Mouse (Mus musculus) forebrain, embryonic 12.5 days (tissue): ENCODE measurements around the gene 9830107B12Rik. TPM values are rescaled to one million over a fixed set of nuclear protein-coding genes. Genes with fewer than 3 reads are reported as not detected.
"Not testable (repeated sequence)": the region's sequence is repeated elsewhere in the genome, so short reads cannot be mapped to it uniquely, and the experiment has no call there.

Experiments
- ATAC-seq: fragments of 200-750 bp; cut with Nextera tagmentation; 2 replicates; pipeline ENCODE4 v1.8.0; 2017; ENCODE audit warnings: moderate TSS enrichment; ENCODE audit not compliant: low FRiP score
- H3K27ac ChIP-seq: fragments of 300-500 bp; sonication (generic); 2 replicates; pipeline ENCODE4 v1.5.1; 2016; ENCODE audit warnings: mild to moderate bottlenecking
- H3K27me3 ChIP-seq: fragments of 300-500 bp; sonication (generic); 2 replicates; pipeline ENCODE4 v1.6.1; 2016; ENCODE audit warnings: mild to moderate bottlenecking
- H3K36me3 ChIP-seq: fragments of 300-500 bp; sonication (generic); replicated peaks from 2 replicates; pipeline ENCODE4 v1.6.1; 2016; ENCODE audit warnings: mild to moderate bottlenecking
- H3K4me1 ChIP-seq: fragments of 300-500 bp; sonication (generic); 2 replicates; pipeline ENCODE4 v1.6.1; 2016
- H3K4me2 ChIP-seq: fragments of 300-500 bp; sonication (generic); 2 replicates; pipeline ENCODE4 v1.6.1; 2016; ENCODE audit warnings: mild to moderate bottlenecking, moderate library complexity
- H3K4me3 ChIP-seq: fragments of 300-500 bp; sonication (generic); replicated peaks from 2 replicates; pipeline ENCODE4 v1.5.1; 2016; ENCODE audit warnings: mild to moderate bottlenecking
- H3K9ac ChIP-seq: fragments of 300-500 bp; sonication (generic); 2 replicates; pipeline ENCODE4 v1.6.1; 2016; ENCODE audit warnings: mild to moderate bottlenecking
- H3K9me3 ChIP-seq: fragments of 300-500 bp; sonication (generic); 2 replicates; pipeline ENCODE4 v1.6.1; 2016
- WGBS: fragments of 180-500 bp; shearing (Covaris S2); methylation state at CpG from one replicate; pipeline ENCODE4 v1.1.7; 2016; 5-methylcytosine and 5-hydroxymethylcytosine counted together
- polyA plus RNA-seq: library from polyadenylated mRNA; unstranded; fragments of >200 nt; fragmentation: Nextera tagmentation; extraction: Ambion mirVana; gene quantifications from 2 replicates; pipeline ENCODE4 v1.2.1, GENCODE M21; 2016

Gene 9830107B12Rik
- not detected in 2 replicates for polyA plus RNA-seq

DNA sequence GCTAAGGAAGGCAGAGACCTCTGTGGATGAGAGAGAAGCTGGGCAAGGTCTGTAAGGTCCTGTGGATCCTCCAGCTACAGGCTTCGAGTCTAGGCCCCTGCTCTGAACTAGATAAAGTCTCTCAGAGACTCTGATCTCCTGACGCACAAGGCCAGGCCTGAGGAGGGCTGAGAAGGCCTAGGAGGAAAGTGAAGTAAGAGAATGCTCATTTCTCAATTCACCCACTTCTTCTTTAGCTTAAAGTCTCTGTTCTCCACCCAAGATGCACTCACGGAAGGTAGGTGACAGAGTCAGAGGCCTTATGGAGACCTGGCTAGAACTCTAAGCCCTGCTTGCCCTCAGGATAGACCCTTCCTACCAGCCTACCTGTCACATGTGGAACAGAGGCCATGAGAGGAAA is at the start of gene 9830107B12Rik:
9830107B12Rik (minus strand) TSS at position 149 of the 400 bp plus-strand sequence.
- H3K4me3 ChIP-seq = no peak within 1 kb of the TSS
- 89% methylated on average over 3 of the region's 3 CpGs for WGBS

DNA sequence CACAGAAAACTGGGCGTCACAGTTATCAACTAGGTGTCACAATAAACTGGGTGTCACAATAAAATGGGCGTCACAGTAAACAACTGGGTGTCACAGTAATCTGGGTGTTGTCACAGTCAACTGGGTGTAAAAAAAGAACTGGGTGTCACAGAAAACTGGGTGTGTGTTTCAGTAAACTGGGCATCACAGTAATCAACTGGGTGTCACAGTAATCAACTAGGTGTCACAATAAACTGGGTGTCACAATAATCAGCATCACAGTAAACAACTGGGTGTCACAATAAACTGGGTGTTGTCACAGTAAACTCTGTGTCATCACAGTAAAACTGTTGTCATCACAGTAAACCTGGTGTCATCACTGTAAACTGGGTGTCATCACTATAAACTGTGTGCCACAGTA is 46.3 kb upstream of the 9830107B12Rik start:
- H3K4me3 ChIP-seq = no peak overlapping the region
- no peaks in the 10 kb centered on the region for H3K4me1 ChIP-seq
- H3K9ac ChIP-seq = no peak overlapping the region
- H3K27me3 ChIP-seq = no peaks in the 10 kb centered on the region
- 75% methylated on average over 2 of the region's 2 CpGs for WGBS
- H3K4me2 ChIP-seq = no peak overlapping the region
- H3K36me3 ChIP-seq = no peaks in the 10 kb centered on the region
- ATAC-seq = no peak
- no peaks in the 10 kb centered on the region for H3K9me3 ChIP-seq
- no peak overlapping the region for H3K27ac ChIP-seq

More for the DNA sequence above, at the start of gene 9830107B12Rik:
- H3K4me2 ChIP-seq = no peak within 1 kb of the TSS
- no peak within 1 kb of the TSS for H3K27ac ChIP-seq
- no peak for ATAC-seq
- no peaks in the 10 kb centered on the region for H3K4me1 ChIP-seq
- no peaks in the 10 kb centered on the region for H3K36me3 ChIP-seq
- no peaks in the 10 kb centered on the region for H3K9me3 ChIP-seq
- no peaks in the 10 kb centered on the region for H3K27me3 ChIP-seq
- H3K9ac ChIP-seq = no peak within 1 kb of the TSS

DNA sequence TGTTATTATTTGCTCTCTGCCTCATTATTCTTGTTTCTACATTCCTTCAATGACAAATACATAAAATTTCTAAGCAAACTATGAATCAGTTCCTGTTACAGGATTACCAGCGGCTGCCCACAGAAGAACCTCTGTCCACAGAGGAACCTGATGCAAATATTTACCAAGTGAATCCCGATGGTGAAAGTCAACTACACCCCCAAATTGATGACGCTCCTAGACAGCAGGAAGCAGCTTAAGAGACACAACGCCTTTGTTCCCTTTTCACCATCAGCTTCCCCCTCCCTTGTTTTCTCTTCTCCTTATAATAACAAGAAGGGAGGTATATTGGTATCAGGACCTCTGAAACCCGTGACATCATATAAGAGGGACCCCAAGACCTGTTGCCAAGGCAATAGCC is 39.2 kb upstream of the 9830107B12Rik start:
- H3K36me3 ChIP-seq = no peaks in the 10 kb centered on the region

DNA sequence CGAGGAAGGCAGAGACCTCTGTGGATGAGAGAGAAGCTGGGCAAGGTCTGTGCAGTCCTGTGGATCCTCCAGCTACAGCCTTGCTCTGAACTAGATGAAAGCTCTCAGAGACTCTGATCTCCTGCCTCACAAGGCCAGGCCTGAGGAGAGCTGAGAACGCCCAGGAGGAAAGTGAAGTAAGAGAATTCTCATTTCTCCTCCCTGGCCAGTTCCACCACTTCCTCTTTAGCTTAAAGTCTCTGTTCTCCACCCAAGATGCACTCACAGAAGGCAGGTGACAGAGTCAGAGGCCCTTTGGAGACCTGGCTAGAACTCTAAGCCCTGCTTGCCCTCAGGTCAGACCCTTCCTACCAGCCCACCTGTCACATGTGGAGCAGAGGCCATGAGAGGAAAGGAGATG is 21.0 kb upstream of the 9830107B12Rik start, which contains the start of gene A530064D06Rik:
A530064D06Rik (minus strand) TSS at position 173 of the 400 bp plus-strand sequence.
- WGBS = 87% methylated on average over 2 of the region's 2 CpGs

More for the DNA sequence above, 39.2 kb upstream of the 9830107B12Rik start:
- Histone ChIP-seq H3K4me2 (no peak overlapping the region), H3K27ac (no peak overlapping the region), H3K4me1 (no peaks in the 10 kb centered on the region), H3K9me3 (no peaks in the 10 kb centered on the region), H3K27me3 (no peaks in the 10 kb centered on the region), H3K4me3 (no peak overlapping the region), H3K9ac (no peak overlapping the region)
- ATAC-seq = no peak
- 83% methylated on average over 5 of the region's 5 CpGs for WGBS

DNA sequence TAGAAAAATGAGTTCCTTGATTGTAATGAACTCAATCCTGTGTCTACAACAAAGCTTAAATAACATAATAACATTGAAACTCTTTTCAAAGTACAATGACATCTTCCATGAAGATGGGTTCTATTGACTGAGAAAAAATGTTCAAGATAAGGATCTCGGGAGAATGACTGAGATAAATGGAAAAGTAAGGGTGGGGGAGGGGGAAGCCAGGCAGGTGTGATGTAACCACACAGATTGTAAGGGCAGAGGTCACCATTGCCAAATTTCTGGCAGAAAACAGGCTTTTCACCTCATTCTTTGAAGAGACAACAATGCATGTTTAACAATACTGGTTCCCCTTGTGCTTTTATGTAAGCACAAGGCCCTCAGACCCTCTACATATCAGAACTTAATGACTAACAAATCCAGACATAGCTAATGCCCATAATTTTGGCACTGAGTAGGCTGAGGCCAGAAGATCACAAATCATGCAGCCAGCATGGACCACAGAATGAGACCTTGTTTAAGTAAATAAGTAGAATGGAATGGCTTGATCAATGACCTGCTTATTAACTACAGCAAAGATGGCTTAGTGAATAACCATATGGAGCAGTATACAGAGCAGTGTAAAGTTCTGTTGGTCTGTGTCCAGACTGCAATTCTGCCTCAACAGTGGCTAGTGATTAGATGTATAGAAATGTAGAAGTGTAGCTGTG is 11.5 kb upstream of the 9830107B12Rik start:
- WGBS = 71% methylated on average over 1 of the region's 1 CpGs
- no peak overlapping the region for H3K4me3 ChIP-seq
- H3K36me3 ChIP-seq = no peaks in the 10 kb centered on the region
- H3K9me3 ChIP-seq = peaks cover 11% of the 10 kb centered on the region
- H3K27me3 ChIP-seq = no peaks in the 10 kb centered on the region
- H3K4me1 ChIP-seq = no peaks in the 10 kb centered on the region
- H3K9ac ChIP-seq = no peak overlapping the region
- no peak overlapping the region for H3K27ac ChIP-seq
- no peak overlapping the region for H3K4me2 ChIP-seq
- ATAC-seq = no peak

More for the DNA sequence above, 21.0 kb upstream of the 9830107B12Rik start, which contains the start of gene A530064D06Rik:
- not testable (repeated sequence) for H3K36me3 ChIP-seq, ATAC-seq, H3K9me3 ChIP-seq, H3K27me3 ChIP-seq, H3K9ac ChIP-seq, H3K4me2 ChIP-seq, H3K4me3 ChIP-seq, H3K4me1 ChIP-seq, H3K27ac ChIP-seq

DNA sequence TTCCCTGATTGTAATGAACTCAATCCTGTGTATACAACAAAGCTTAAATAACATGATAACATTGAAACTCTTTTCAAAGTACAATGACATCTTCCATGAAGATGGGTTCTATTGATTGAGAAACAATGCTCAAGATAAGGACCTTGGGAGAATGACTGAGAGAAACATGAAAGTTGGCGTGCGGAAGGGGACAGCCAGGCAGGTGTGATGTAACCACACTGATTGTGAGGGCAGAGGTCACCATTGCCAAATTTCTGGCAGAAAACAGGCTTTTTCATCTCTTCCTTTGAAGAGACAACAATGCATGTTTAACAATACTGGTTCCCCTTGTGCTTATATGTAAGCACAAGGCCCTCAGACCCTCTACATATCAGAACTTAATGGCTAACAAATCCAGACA is 13.3 kb downstream of the 9830107B12Rik start:
- H3K4me1 ChIP-seq = no peaks in the 10 kb centered on the region
- H3K27ac ChIP-seq = no peak overlapping the region
- H3K9ac ChIP-seq = no peak overlapping the region
- H3K36me3 ChIP-seq = no peaks in the 10 kb centered on the region
- no peak for ATAC-seq
- H3K4me2 ChIP-seq = no peak overlapping the region
- 89% methylated on average over 2 of the region's 2 CpGs for WGBS
- H3K4me3 ChIP-seq = no peak overlapping the region
- no peaks in the 10 kb centered on the region for H3K27me3 ChIP-seq
- no peaks in the 10 kb centered on the region for H3K9me3 ChIP-seq

DNA sequence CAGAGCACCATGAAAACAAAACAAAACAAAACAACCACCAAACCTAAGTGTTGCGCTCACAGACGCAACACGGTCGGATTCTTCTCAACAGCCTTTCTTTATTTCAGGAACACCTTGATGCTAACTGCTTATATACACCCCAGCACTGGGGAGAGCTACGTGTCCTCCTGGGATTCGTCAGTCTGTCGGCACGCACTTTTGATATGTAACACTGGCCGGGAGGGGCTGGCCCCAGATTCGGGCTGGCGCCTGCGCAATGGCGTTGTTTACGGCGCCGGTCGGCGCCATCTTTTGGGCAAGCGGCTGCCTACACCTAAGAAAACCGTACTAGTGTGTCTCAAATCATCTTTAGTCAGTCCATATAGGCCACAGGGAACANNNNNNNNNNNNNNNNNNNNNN is 25.6 kb downstream of the 9830107B12Rik start:
- no peaks in the 10 kb centered on the region for H3K9me3 ChIP-seq
- H3K36me3 ChIP-seq = no peaks in the 10 kb centered on the region
- H3K9ac ChIP-seq = no peak overlapping the region
- WGBS = 95% methylated on average over 20 of the region's 20 CpGs
- no peaks in the 10 kb centered on the region for H3K27me3 ChIP-seq
- no peak overlapping the region for H3K27ac ChIP-seq
- no peak overlapping the region for H3K4me3 ChIP-seq
- H3K4me2 ChIP-seq = no peak overlapping the region
- ATAC-seq = no peak
- H3K4me1 ChIP-seq = no peaks in the 10 kb centered on the region

DNA sequence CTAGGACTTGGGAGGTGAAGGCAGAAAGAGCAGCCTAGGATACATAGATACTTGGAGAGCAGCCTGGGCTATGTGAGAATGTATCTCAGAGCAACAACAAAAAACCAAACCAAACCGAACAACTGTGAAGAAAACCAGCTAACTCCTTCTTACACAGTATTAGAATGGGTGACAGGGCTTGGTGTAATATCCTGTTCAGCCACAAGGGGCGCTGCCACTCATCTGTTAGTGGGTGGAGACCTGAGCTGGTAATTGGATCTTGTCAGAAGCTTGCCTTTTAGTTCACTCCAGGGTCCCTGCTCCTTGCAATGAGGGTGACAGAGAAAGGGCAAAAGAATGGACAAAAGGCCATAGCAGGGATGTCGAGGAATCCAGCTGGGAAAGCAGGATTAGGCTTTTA is 26.4 kb downstream of the 9830107B12Rik start:
- Histone ChIP-seq H3K4me3 (no peak overlapping the region), H3K4me2 (no peak overlapping the region), H3K9me3 (no peaks in the 10 kb centered on the region), H3K27ac (no peak overlapping the region), H3K9ac (no peak overlapping the region), H3K36me3 (no peaks in the 10 kb centered on the region), H3K27me3 (no peaks in the 10 kb centered on the region), H3K4me1 (no peaks in the 10 kb centered on the region)
- 25% methylated on average over 3 of the region's 3 CpGs for WGBS
- ATAC-seq = no peak

DNA sequence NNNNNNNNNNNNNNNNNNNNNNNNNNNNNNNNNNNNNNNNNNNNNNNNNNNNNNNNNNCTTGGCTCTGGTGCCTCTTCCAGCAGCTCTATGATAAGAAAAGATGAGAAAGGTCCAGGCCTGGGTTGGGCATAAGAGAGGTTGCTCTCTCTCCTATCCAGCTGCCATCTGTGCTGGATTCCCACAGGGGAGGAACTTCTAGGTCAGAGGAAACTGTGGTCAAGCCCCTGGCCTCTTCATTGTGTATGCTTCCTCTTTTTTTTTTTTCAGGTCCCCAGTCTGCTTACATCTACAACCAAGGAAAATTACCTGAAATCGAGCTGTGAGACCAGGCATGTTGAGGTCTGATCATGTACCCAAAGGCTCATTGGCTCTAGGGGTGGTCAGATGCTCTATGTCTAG is 27.5 kb downstream of the 9830107B12Rik start:
- no peak for ATAC-seq
- no peak overlapping the region for H3K4me2 ChIP-seq
- no peak overlapping the region for H3K4me3 ChIP-seq
- no peaks in the 10 kb centered on the region for H3K27me3 ChIP-seq
- no peak overlapping the region for H3K9ac ChIP-seq
- H3K27ac ChIP-seq = no peak overlapping the region
- no peaks in the 10 kb centered on the region for H3K4me1 ChIP-seq
- no peaks in the 10 kb centered on the region for H3K36me3 ChIP-seq
- WGBS = 65% methylated on average over 1 of the region's 1 CpGs
- peaks cover 4% of the 10 kb centered on the region; the same call in 1 of the 2 replicates for H3K9me3 ChIP-seq

DNA sequence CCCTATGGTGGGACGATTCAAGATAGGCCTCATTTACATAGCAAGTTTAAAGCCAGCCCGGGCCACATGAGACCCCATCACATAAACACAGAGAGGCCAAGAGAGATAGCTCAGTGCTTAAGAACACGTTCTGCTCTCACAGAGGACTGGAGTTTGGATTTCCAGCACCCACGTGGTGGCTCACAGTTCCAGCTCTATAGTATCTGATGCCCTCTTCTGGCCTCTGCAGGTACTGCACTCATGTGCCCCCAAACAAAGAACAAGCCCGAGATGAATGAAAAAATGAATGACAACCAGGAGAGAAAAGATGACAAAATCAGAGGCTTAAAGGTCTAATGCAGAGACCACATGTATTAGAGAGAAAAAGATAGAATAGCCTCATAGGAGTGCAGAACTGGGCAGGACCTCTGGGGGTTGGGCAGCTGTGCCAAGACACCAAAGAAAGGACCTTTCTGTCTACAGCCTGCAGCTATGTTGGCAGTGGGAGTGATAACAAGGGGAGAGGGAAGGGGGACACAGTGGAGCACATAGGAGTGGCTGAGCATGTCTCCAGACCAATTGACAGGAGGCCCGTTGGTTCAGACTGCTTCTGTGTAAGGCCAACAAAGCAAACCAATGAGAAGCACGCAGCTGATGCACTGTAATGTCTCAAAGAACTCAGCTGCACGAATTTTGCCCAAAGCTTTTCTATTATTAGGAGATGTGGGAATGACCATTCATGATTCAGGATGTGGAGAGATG is 35.4 kb downstream of the 9830107B12Rik start:
- ATAC-seq = no peak
- peaks cover 6% of the 10 kb centered on the region; the same call in 1 of the 2 replicates for H3K9me3 ChIP-seq
- no peak overlapping the region for H3K9ac ChIP-seq
- no peak overlapping the region for H3K4me2 ChIP-seq
- peaks cover 4% of the 10 kb centered on the region; the same call in 1 of the 2 replicates for H3K27me3 ChIP-seq
- 0 out of 2 replicates have a peak, but pooled peaks cover 9% of the 10 kb centered on the region for H3K4me1 ChIP-seq
- no peak overlapping the region for H3K4me3 ChIP-seq
- WGBS = 47% methylated on average over 8 of the region's 8 CpGs
- H3K27ac ChIP-seq = no peak overlapping the region
- no peaks in the 10 kb centered on the region for H3K36me3 ChIP-seq

DNA sequence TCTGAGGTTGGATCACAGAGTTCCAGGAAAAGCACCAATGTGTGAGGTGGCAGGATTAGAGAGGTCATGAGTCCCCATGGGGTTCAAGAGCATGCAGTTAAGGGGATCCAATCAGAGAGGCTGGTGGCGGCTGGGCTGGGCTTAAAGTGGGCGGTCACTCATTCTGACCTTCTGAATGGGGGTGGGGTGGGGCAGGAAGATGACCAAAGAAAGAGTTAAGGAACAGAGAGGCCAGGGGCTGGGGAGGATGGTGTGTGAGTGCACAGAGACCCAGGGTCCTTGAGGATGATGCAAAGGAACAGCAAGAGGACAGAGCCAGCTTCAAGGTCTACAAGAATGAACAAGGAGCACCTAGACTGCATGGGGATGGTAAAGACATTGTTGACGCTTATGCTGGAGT is 37.5 kb downstream of the 9830107B12Rik start:
- ATAC-seq = no peak
- Histone ChIP-seq H3K4me2 (no peak overlapping the region), H3K27me3 (peaks cover 8% of the 10 kb centered on the region; the same call in 1 of the 2 replicates), H3K9me3 (peaks cover 1% of the 10 kb centered on the region; the same call in 1 of the 2 replicates), H3K4me3 (no peak overlapping the region), H3K4me1 (0 out of 2 replicates have a peak, but pooled peaks cover 9% of the 10 kb centered on the region), H3K9ac (no peak overlapping the region), H3K27ac (no peak overlapping the region), H3K36me3 (no peaks in the 10 kb centered on the region)
- 85% methylated on average over 3 of the region's 3 CpGs for WGBS

DNA sequence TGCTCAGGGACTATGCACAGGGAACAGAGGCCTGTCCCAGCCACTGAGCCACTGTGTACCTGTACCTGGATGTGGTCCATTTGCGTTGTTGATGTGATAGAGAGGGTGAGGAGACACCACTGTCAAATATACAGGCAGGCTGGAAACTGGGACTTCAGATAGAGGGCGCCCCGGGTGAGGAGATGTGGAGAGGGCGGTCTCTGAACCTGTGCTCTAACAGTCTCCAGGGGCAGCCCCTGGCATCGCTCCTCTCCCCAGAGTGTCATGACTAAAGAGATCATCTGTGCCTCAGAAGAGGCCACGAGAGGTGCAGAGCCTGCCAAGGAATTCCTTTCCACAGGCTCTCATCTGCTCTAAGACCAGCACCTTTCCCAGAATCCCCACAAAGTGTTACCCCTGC is 38.2 kb downstream of the 9830107B12Rik start:
- WGBS = 67% methylated on average over 6 of the region's 6 CpGs

More for the DNA sequence above, 38.2 kb downstream of the 9830107B12Rik start:
- no peak overlapping the region for H3K9ac ChIP-seq
- H3K4me2 ChIP-seq = no peak overlapping the region
- no peak overlapping the region for H3K27ac ChIP-seq
- peaks cover 8% of the 10 kb centered on the region; the same call in 1 of the 2 replicates for H3K27me3 ChIP-seq
- H3K4me1 ChIP-seq = 0 out of 2 replicates have a peak, but pooled peaks cover 9% of the 10 kb centered on the region
- no peaks in the 10 kb centered on the region for H3K36me3 ChIP-seq
- no peaks in the 10 kb centered on the region for H3K9me3 ChIP-seq
- ATAC-seq = no peak
- no peak overlapping the region for H3K4me3 ChIP-seq
